ENCODE assay signal across 18 mouse cellular contexts in genomic region chr1:190036726-190037125, GRCm38 (mm10).
"Had no signal": no experiment of that assay in that cellular context is flagged by ENCODE, and none has a peak within 500 bp of the region (broad histone marks: within the 10 kb centered on the region; RNA-seq: fewer than 3 reads in every experiment).

No protein-coding gene starts in this region.

- H3K36me3 ChIP-seq: midbrain, embryonic 10.5 days; midbrain, embryonic 13.5 days; midbrain, embryonic 15.5 days; neural tube, embryonic 13.5 days; neural tube, embryonic 15.5 days; stomach, embryonic 15.5 days had no signal

- H3K9ac ChIP-seq: liver, embryonic 14.5 days; lung, embryonic 14.5 days; midbrain, embryonic 13.5 days; midbrain, embryonic 15.5 days; neural tube, embryonic 13.5 days; neural tube, embryonic 15.5 days; stomach, embryonic 15.5 days had no signal

- H3K27me3 ChIP-seq: midbrain, embryonic 13.5 days; midbrain, embryonic 15.5 days; neural tube, embryonic 13.5 days; neural tube, embryonic 15.5 days; stomach, embryonic 15.5 days had no signal

- ATAC-seq: midbrain, embryonic 13.5 days; midbrain, embryonic 15.5 days had no signal

- H3K4me2 ChIP-seq: lung, embryonic 14.5 days; midbrain, embryonic 13.5 days; midbrain, embryonic 15.5 days; neural tube, embryonic 13.5 days; neural tube, embryonic 15.5 days; stomach, embryonic 15.5 days had no signal

- H3K27ac ChIP-seq: liver, embryonic 14.5 days; midbrain, embryonic 10.5 days; midbrain, embryonic 13.5 days; midbrain, embryonic 15.5 days; neural tube, embryonic 13.5 days; neural tube, embryonic 15.5 days; stomach, embryonic 15.5 days; stomach, postnatal 0 days had no signal

- H3K4me1 ChIP-seq: midbrain, embryonic 13.5 days; midbrain, embryonic 15.5 days; stomach, embryonic 15.5 days had no signal

- DNase-seq: lung, adult 18-20 months; lung, embryonic 14.5 days; lung, postnatal 10 days; lung, postnatal 4 days; right cerebral cortex, adult 18-20 months; right cerebral cortex, postnatal 14 days; thymus, adult 2 months; thymus, postnatal 25 days; thymus, postnatal 4 days had no signal

- H3K9me3 ChIP-seq: midbrain, embryonic 10.5 days; midbrain, embryonic 13.5 days; midbrain, embryonic 15.5 days; neural tube, embryonic 13.5 days; neural tube, embryonic 15.5 days; stomach, embryonic 15.5 days had no signal

- H3K4me3 ChIP-seq: midbrain, embryonic 10.5 days; midbrain, embryonic 13.5 days; midbrain, embryonic 15.5 days; myocyte; neural tube, embryonic 13.5 days; neural tube, embryonic 15.5 days; stomach, embryonic 15.5 days had no signal
